Mouse (Mus musculus) T-helper 1 cell (primary cell): ENCODE results near the gene Mnx1.

Source experiments
- in situ Hi-C: fragments of 300-600 bp; cut with MboI, MseI; formaldehyde crosslinking; loops from one replicate; pipeline ENCODE4 v1.15.1; 2025; ENCODE audit warnings: high pct_unique_total_duplicates

Gene Mnx1

DNA sequence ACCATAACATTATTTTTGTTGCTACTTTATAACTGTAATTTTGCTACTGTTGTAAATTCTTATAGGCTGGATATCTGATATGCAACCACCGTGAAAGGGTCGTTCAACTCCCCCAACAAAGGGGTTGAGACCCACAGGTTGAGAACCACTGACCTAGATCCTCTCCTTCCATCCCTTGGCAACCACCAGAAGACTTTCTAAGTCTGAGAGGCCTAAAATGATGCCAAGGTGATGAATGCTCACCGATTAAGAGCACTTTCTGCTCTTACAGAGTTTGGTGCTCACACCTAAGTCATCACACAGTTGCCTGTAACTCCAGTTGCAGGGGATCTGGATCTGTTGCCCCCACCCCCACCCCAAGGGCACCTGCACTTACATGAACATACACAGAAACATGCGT is 8.8 kb downstream of the Mnx1 start:
- in situ Hi-C loops = no loop called here

- in situ Hi-C loops = no loop called here
These were observed 9.8 kb downstream of the Mnx1 start for GRCm38 (mm10) chr5:29468351-29469065.

DNA sequence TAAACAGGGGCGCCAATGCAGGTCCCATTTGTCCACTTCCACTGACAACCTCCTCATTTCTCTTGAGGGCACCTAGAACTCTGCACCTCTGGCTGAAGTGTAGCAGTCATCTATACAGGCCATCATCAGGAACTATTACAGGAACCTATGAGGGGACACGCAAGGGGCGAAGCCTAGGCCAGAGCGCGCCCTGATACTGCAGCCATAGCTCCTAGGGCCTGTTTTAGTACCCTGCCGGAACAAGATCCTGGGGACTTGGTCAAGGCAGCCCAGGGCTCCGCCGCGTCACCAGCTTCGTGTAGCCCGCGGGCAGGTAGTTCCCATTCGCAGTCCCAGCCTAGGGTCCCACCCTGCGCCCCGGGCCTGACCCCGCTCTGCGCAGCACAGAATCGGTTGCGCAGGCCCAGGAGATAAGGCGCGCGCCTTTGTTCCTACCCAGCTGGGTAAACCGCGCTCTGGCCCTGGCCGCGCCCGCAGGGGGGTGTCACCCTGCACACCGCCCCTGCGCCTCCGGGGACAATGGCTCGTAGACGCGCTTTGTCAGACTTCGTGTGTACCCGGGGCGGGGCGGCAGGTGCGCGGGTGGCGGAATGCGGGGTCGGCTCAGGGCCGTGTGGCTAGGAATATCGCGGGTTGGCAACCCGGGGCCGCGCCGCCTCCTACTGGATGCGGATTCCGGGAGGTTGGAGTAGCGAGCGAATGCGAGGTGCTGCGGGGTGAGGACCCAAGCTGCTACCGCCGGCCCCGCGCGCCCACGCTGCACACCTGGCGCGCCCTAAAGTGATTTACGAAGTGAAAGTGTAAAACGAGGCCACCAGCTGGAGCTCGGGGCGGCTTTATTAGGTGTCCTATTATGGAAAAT is 10.6 kb downstream of the Mnx1 start:
- in situ Hi-C loops = no loop called here

DNA sequence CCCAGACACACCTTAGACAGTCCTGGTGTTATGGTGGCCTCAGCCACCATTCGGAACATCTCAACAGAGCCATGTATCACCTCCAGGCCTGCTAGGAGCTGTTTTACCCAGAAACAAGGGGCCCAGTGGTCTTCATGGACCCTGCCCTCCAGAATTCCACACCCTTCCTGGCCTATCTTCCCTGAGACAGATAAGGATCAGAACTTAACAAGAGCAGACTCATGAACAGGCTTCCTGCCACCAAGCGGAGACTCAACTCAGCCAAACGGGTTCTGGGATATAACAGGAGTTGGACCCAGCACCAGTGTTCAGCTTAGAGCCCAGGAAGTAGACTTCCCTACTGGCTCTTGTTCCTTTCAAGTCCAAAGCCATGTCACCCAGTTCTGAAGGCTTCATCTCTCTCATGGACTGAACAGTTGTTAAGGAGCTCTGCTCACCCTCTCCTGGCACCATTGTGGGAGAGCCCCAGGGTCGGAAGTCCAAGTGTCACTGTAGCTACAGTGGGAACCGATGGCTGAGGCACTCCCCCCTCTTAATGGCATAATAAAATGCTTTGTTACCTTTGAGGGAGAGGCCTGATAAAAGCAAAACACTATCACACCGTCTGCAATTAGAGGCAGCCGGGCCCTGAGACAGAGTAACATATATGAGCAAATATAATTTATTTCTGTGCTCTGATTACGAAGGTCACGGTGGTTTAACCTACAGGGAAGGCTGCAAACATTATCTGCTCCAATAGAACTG is 15.2 kb downstream of the Mnx1 start:
- in situ Hi-C loops = no loop called here

- in situ Hi-C loops = no loop called here
These were observed 21.2 kb downstream of the Mnx1 start for GRCm38 (mm10) chr5:29456895-29457656.

DNA sequence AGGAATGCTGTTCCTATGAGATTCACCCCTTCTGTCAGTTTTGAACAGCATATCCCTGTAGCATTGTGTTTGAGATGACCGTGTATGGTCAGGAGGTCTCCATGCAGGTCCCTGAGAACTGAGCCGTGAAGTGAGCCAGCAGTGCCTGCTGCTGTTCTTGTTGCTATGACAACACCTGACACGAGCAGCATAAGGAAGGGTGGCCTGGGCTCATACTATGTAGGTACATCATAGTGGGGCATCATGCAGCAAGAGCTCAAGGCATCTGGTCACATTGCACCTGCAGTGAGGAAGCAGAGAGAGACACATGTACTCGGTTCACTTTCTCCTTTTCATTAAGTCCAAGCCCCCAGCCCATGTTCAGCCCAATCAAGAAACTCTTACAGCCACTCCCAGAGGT is 25.9 kb downstream of the Mnx1 start:
- in situ Hi-C loops = no loop called here

DNA sequence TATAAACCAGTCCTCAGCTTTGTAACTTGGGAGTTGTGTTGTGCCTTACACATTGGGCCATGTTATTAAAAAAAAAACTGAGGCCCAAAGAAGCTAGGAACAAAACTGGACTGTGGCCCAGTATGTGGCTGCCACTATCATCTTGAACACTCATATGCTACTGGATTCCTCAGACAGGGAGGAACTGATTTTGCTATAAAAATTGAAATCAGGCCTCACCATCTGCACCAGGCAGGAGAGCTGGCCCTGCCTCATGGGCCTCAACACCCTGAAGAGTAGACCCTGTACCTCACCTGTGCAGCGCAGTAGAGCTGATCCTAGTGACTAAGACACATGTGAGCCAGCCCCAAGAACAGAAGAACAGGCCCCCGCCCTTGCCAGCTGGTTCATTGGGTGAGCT is 33.0 kb downstream of the Mnx1 start:
- in situ Hi-C loops = no loop called here

- in situ Hi-C loops = loop anchor here (10.0 kb wide), 1 partner anchor 688 kb away; no protein-coding TSS in a partner anchor
These were observed 41.5 kb downstream of the Mnx1 start for GRCm38 (mm10) chr5:29436728-29437127.

DNA sequence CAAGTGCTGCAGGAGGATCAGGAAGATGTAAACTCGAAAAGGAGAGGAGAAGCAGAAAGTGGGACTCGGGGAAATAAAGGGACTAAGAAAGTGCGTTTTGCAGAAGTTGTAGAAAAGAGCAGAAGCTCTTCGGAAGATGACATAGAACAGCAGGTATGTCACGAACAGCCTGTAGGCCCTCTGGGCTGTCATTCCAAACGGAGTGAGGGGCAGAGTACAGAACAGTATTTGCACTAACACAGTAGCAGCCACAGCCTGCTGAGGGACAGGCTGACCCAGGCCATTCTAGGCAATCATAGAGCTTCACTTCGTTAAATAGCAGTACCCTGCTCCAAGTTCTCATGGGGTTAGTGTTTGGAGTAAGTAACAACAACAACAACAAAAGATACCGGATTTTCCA is 42.8 kb downstream of the Mnx1 start:
- in situ Hi-C loops = loop anchor here (10.0 kb wide), 1 partner anchor 689 kb away; no protein-coding TSS in a partner anchor

DNA sequence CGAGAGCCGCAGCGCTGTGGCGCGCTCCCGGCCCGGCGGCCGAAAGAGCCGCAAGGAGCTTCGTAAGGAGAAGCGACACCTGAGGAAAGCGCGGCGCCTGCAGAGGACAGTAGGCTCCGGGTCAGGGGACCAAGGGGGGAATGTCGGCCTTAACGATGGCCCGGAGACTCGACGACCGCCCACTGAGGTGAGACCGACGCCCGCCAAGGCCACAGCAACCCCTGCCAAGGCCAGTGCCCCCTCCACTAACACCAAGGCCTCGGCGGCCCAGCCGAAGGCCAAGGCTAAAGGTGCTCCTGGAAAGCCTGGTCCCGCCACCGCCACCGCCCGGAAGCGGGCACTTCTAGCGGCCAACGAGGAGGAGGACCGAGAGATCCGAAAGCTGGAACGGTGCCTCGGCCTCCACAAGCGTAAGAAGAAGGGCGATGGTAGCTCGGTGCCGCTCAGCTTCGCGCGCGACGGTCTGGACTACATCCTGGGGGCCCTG is 43.4 kb downstream of the Mnx1 start:
- in situ Hi-C loops = loop anchor here (5.0 to 10.0 kb wide), 2 partner anchors 690 to 1028 kb away; no protein-coding TSS in a partner anchor

GRCm38 (mm10) chr5:29434228-29434871 is 43.9 kb downstream of the Mnx1 start, which contains the start of gene Nom1:
Nom1 (plus strand) TSS chr5:29434664.
- in situ Hi-C loops = loop anchor here (5.0 to 10.0 kb wide), 2 partner anchors 690 to 1027 kb away; no protein-coding TSS in a partner anchor

GRCm38 (mm10) chr5:29423330-29423729 is 54.9 kb downstream of the Mnx1 start:
- in situ Hi-C loops = loop anchor here (10.0 kb wide), 1 partner anchor 209 kb away; no protein-coding TSS in a partner anchor
